Mouse (Mus musculus): ENCODE measurements around the gene Nfatc2. TPM values are rescaled to one million over a fixed set of nuclear protein-coding genes. Genes with fewer than 3 reads are reported as not detected.

Gene Nfatc2
- polyA plus RNA-seq, 1 experiment from 2014 or later: 0.25 TPM

DNA sequence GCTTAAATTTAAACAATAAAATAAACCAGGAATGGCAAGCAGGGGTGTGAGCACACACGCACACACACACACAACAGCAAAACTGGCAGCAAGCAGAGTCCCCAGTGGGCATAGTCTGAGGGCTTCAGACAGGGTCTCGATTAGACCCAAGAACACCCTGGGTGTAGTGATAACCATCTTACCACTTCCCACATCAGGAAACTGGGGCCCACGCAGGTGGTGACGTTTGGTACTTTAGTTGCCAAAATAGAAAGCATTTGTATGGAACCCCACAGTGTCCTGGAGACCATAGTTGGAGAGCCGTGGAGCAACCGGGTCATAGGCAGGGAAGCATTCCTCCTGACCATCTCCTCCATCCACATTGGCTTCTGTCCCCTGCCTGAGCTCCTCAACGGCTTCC lies 5.8 kb downstream of the Nfatc2 start:
- DNase-seq (ENCODE audit: low spot score): no peak
- ATAC-seq (ENCODE audit: low FRiP score): no peak
- Histone ChIP-seq H3K4me2 (replicated peaks; ENCODE audit: low read depth, low read length) (no peak overlapping the region), H3K4me3 (ENCODE audit: low read depth, low read length) (no peak overlapping the region), H3K9ac (ENCODE audit: low read depth, low read length) (no peak overlapping the region), H3K27me3 (ENCODE audit: control insufficient read depth, insufficient read depth, low read length) (peaks cover 14% of the 10 kb centered on the region), H3K4me1 (replicated peaks; ENCODE audit: control insufficient read depth, insufficient read depth, low read length) (no peaks in the 10 kb centered on the region; the same call in none of the 2 replicates), H3K36me3 (ENCODE audit: control insufficient read depth, insufficient read depth, low read length) (no peaks in the 10 kb centered on the region), H3K9me3 (ENCODE audit: control insufficient read depth, low read length) (no peaks in the 10 kb centered on the region), H3K27ac (ENCODE audit: low read depth, low read length) (no peak overlapping the region)
- 85% methylated on average over 7 of the region's 7 CpGs for WGBS

- H3K4me2 ChIP-seq (replicated peaks; ENCODE audit: low read depth, low read length): no peak overlapping the region
- no peak overlapping the region for H3K27ac ChIP-seq (ENCODE audit: low read depth, low read length)
- no peak overlapping the region for H3K4me3 ChIP-seq (ENCODE audit: low read depth, low read length)
- peaks cover 21% of the 10 kb centered on the region for H3K27me3 ChIP-seq (ENCODE audit: control insufficient read depth, insufficient read depth, low read length)
- no peaks in the 10 kb centered on the region for H3K36me3 ChIP-seq (ENCODE audit: control insufficient read depth, insufficient read depth, low read length)
- no peaks in the 10 kb centered on the region for H3K9me3 ChIP-seq (ENCODE audit: control insufficient read depth, low read length)
- peaks cover 13% of the 10 kb centered on the region for H3K4me1 ChIP-seq (replicated peaks; ENCODE audit: control insufficient read depth, insufficient read depth, low read length)
- DNase-seq (ENCODE audit: low spot score) (no peak), ATAC-seq (ENCODE audit: low FRiP score) (no peak)
- no peak overlapping the region for H3K9ac ChIP-seq (ENCODE audit: low read depth, low read length)
- WGBS: 87% methylated on average over 6 of the region's 6 CpGs
Measured at GRCm38 (mm10) chr2:168593676-168594075, 7.8 kb downstream of the Nfatc2 start.

DNA sequence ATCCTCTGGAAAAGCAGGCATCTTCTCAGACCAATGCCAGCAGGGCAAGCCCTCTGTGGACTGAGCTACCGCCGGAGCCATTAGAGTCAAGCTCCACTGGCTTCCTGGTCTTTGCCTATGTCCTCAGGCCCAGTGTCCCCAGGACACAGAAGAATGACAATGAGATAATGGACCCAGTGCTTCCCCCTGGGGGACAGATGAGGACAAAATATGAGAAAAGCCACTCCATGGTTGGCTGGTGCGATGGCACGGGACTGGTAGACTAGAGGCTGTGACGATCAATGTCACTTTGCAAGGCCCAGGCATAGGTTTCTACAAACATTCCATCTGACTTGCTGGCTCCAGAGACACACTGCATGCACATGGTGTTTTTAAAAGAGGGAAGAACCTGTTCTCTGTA lies 8.5 kb downstream of the Nfatc2 start:
- no peak for DNase-seq (ENCODE audit: low spot score)
- Histone ChIP-seq H3K27ac (ENCODE audit: low read depth, low read length) (no peak overlapping the region), H3K4me1 (replicated peaks; ENCODE audit: control insufficient read depth, insufficient read depth, low read length) (peaks cover 13% of the 10 kb centered on the region), H3K27me3 (ENCODE audit: control insufficient read depth, insufficient read depth, low read length) (peaks cover 18% of the 10 kb centered on the region), H3K4me2 (replicated peaks; ENCODE audit: low read depth, low read length) (no peak overlapping the region), H3K9me3 (ENCODE audit: control insufficient read depth, low read length) (no peaks in the 10 kb centered on the region), H3K36me3 (ENCODE audit: control insufficient read depth, insufficient read depth, low read length) (no peaks in the 10 kb centered on the region), H3K4me3 (ENCODE audit: low read depth, low read length) (no peak overlapping the region), H3K9ac (ENCODE audit: low read depth, low read length) (no peak overlapping the region)
- no peak for ATAC-seq (ENCODE audit: low FRiP score)
- 79% methylated on average over 5 of the region's 5 CpGs for WGBS

DNA sequence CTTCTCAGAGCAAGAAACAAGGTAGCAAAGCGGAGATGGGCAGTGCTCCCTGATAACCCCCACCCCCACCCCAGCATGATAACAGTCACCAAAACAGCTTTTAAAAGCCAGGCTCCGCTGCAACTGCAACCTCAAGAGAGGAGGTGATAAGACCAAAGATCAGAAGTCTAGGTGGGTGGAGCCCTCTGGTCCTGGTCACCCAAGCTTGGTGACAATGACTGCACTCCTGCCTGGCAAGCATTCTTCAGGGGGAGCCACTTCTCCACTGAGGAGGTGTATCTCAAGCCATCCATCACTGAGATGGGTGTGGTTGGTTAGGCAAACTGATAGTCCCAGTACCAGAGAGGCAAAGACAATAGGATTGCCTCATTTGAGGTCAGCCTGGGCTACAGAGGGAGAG lies 10.4 kb downstream of the Nfatc2 start:
- ATAC-seq (ENCODE audit: low FRiP score) (no peak), DNase-seq (ENCODE audit: low spot score) (no peak)
- Histone ChIP-seq H3K4me3 (ENCODE audit: low read depth, low read length) (no peak overlapping the region), H3K36me3 (ENCODE audit: control insufficient read depth, insufficient read depth, low read length) (no peaks in the 10 kb centered on the region), H3K27me3 (ENCODE audit: control insufficient read depth, insufficient read depth, low read length) (peaks cover 18% of the 10 kb centered on the region), H3K4me1 (replicated peaks; ENCODE audit: control insufficient read depth, insufficient read depth, low read length) (peaks cover 13% of the 10 kb centered on the region), H3K4me2 (replicated peaks; ENCODE audit: low read depth, low read length) (no peak overlapping the region), H3K9ac (ENCODE audit: low read depth, low read length) (no peak overlapping the region), H3K27ac (ENCODE audit: low read depth, low read length) (no peak overlapping the region), H3K9me3 (ENCODE audit: control insufficient read depth, low read length) (no peaks in the 10 kb centered on the region)
- WGBS: 65% methylated on average over 2 of the region's 2 CpGs

GRCm38 (mm10) chr2:168590556-168590955 lies 10.9 kb downstream of the Nfatc2 start:
- DNase-seq (ENCODE audit: low spot score): no peak
- Histone ChIP-seq H3K4me1 (replicated peaks; ENCODE audit: control insufficient read depth, insufficient read depth, low read length) (peaks cover 13% of the 10 kb centered on the region), H3K36me3 (ENCODE audit: control insufficient read depth, insufficient read depth, low read length) (no peaks in the 10 kb centered on the region), H3K27me3 (ENCODE audit: control insufficient read depth, insufficient read depth, low read length) (peaks cover 18% of the 10 kb centered on the region), H3K4me3 (ENCODE audit: low read depth, low read length) (peak overlapping the region; percentile 39), H3K9me3 (ENCODE audit: control insufficient read depth, low read length) (no peaks in the 10 kb centered on the region), H3K4me2 (replicated peaks; ENCODE audit: low read depth, low read length) (peak overlapping the region; percentile 68), H3K27ac (ENCODE audit: low read depth, low read length) (no peak overlapping the region), H3K9ac (ENCODE audit: low read depth, low read length) (no peak overlapping the region)
- WGBS: 51% methylated on average over 10 of the region's 10 CpGs
- ATAC-seq (ENCODE audit: low FRiP score): no peak

- H3K27ac ChIP-seq (ENCODE audit: low read depth, low read length): no peak overlapping the region
- H3K36me3 ChIP-seq (ENCODE audit: control insufficient read depth, insufficient read depth, low read length): no peaks in the 10 kb centered on the region
- peak overlapping the region; percentile 39 for H3K4me3 ChIP-seq (ENCODE audit: low read depth, low read length)
- peak overlapping the region; percentile 68 for H3K4me2 ChIP-seq (replicated peaks; ENCODE audit: low read depth, low read length)
- ATAC-seq (ENCODE audit: low FRiP score) (no peak; the same call in 1 of the 2 replicates), DNase-seq (ENCODE audit: low spot score) (peak; percentile 48)
- 2% methylated on average over 34 of the region's 38 CpGs for WGBS
- H3K4me1 ChIP-seq (replicated peaks; ENCODE audit: control insufficient read depth, insufficient read depth, low read length): peaks cover 13% of the 10 kb centered on the region
- 0 out of 2 replicates have a peak overlapping the region, but pooled peaks have one; percentile 31 for H3K9ac ChIP-seq (ENCODE audit: low read depth, low read length)
- H3K27me3 ChIP-seq (ENCODE audit: control insufficient read depth, insufficient read depth, low read length): peaks cover 18% of the 10 kb centered on the region
- no peaks in the 10 kb centered on the region for H3K9me3 ChIP-seq (ENCODE audit: control insufficient read depth, low read length)
Measured at GRCm38 (mm10) chr2:168590168-168590551, 11.3 kb downstream of the Nfatc2 start.

DNA sequence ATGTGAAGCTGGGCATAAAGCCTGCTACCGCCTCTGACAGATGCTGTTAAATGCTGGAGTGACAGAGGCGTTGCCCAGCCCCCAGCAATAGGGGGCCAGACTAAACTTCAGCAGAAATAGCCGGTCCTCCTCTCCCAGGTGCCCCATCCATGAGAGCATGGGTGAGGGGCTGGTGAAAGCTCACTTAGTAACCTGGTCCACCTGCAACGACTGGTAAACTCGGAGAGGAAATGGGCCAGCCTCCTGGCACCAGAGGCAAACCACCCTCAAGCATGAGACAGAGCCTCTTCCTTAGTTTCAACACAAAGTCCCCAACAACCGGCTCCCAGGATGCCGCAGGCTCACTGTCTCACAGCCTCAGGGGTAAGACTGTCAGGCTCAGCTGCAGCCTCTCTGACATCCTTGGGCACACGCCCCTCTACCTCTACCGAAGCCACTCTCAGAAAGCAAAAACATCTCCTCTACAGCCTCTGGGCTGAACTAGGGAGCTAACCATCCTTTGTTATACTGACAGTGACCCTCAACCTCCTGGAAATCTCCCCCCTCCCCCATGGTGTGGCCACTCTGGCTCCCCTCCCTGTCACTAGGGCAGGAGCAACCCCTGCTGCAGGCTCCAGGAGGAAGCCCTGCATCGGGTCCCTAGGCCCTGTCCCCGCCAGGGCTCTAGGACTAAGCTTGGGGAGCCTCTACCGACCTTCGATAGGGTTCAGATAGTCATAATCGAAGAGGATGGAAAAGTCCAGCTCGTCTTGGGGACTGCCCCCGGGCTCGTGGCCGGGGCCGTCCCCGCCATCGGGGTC lies 11.9 kb downstream of the Nfatc2 start:
- peak; percentile 39 for DNase-seq (ENCODE audit: low spot score)
- H3K9me3 ChIP-seq (ENCODE audit: control insufficient read depth, low read length): no peaks in the 10 kb centered on the region
- WGBS: 7% methylated on average over 21 of the region's 21 CpGs
- H3K4me1 ChIP-seq (replicated peaks; ENCODE audit: control insufficient read depth, insufficient read depth, low read length): peaks cover 13% of the 10 kb centered on the region
- H3K27me3 ChIP-seq (ENCODE audit: control insufficient read depth, insufficient read depth, low read length): peaks cover 18% of the 10 kb centered on the region
- peak overlapping the region; percentile 31; the same call in 1 of the 2 replicates for H3K9ac ChIP-seq (ENCODE audit: low read depth, low read length)
- H3K4me3 ChIP-seq (ENCODE audit: low read depth, low read length): peak overlapping the region; percentile 39
- H3K36me3 ChIP-seq (ENCODE audit: control insufficient read depth, insufficient read depth, low read length): no peaks in the 10 kb centered on the region
- peak overlapping the region; percentile 68 for H3K4me2 ChIP-seq (replicated peaks; ENCODE audit: low read depth, low read length)
- H3K27ac ChIP-seq (ENCODE audit: low read depth, low read length): no peak overlapping the region
- no peak for ATAC-seq (ENCODE audit: low FRiP score)

GRCm38 (mm10) chr2:168588591-168589367 lies 12.7 kb downstream of the Nfatc2 start:
- ATAC-seq (ENCODE audit: low FRiP score) (no peak), DNase-seq (ENCODE audit: low spot score) (no peak)
- Histone ChIP-seq H3K9me3 (ENCODE audit: control insufficient read depth, low read length) (no peaks in the 10 kb centered on the region), H3K4me2 (replicated peaks; ENCODE audit: low read depth, low read length) (no peak overlapping the region), H3K4me1 (replicated peaks; ENCODE audit: control insufficient read depth, insufficient read depth, low read length) (peaks cover 13% of the 10 kb centered on the region), H3K27me3 (ENCODE audit: control insufficient read depth, insufficient read depth, low read length) (peaks cover 18% of the 10 kb centered on the region), H3K36me3 (ENCODE audit: control insufficient read depth, insufficient read depth, low read length) (no peaks in the 10 kb centered on the region), H3K4me3 (ENCODE audit: low read depth, low read length) (no peak overlapping the region), H3K27ac (ENCODE audit: low read depth, low read length) (no peak overlapping the region), H3K9ac (ENCODE audit: low read depth, low read length) (no peak overlapping the region)
- WGBS: 66% methylated on average over 11 of the region's 11 CpGs
